Mouse (Mus musculus): Measurements from ENCODE around the gene Mast3.
A peak's percentile ranks its signal among the peaks of the same experiment; 100 is the strongest.

Mast3 gene

DNA sequence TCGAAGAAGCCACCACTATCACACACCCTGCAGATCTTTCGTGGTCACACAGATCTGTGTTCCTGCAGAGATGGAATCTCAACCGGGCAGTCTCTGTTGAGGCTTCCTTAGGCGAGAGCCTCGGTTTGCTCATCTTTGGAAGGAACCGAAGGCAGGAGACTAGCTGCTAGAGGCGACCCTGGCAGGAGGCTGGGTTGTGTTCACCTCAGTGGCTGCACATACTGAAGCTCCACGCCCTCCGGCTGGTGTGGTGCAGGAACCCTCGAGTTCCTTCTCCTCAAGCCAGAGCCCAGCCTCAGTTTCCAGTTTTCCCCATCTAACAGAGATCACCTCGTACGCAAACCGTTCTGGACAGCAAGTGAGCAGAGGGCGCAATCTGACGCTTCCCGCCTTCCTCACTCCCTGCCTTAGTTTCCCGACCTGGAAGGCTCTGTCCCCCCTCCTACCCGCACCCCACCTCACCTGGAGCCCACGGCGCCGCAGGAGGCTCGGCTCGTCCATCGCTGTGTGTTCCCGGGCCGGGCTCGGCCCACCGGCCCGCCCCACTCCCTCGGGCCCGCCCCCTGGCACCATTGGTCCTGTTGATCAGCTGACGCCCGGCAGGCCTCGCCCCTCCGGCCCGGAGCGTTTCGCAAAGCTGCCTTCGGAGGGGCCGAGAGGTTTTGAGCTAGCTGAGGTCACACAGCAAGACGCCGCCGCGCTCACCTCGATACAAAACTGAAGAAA is at the start of gene Mast3:
Mast3 (minus strand) TSS at position 574 of the 726 bp plus-strand sequence.
- DNase-seq: peak; percentile 84 to 87

DNA sequence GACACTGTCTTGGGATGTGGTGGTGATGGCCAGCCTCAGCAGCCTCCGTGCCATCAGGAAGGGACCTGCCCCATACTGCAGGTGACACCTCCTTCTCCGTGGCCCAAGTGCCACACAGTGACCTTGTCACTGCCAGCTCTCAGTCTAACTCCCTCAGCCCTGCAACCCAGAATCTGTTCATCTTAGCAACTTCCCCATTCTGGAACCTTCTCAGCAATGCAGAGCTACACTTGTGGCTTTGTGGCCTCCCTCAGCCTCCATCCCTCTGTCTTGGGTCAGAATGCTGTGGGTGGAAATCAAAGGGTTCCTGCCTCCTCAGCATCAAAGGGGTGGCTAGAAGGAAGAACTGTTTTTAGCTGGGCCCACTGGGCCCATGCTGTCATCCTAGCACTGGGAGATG is 49.0 kb upstream of the Mast3 start:
- no peak for DNase-seq

DNA sequence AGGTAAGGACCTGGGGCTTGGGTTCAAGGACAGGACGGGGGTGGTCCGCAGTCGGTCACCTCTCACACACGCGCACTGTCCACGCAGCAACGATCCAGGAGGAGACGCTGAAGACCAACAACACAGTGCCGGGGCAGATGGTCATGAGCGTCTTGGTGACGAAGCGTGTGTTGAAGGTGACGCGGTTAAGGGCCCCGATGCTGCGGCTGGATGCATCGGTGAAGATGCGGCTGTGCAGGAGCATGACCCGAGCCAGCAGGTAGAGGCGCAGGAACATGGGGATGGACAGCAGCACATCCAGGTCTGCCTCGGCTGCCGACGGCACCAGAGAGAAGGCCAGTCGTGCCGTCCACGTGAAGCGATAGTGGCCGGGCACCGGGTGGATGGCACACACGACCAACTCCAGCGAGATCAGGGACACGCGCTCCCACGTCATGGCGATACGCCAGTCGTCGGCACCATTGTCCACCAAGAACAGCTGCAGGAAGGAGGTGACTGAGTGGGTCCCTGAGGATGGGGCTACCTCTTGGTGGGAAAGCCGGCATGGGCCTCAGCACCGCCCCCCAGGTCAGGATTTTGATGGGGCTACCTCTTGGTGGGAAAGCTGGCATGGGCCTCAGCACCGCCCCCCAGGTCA is 47.9 kb upstream of the Mast3 start:
- DNase-seq: no peak

DNA sequence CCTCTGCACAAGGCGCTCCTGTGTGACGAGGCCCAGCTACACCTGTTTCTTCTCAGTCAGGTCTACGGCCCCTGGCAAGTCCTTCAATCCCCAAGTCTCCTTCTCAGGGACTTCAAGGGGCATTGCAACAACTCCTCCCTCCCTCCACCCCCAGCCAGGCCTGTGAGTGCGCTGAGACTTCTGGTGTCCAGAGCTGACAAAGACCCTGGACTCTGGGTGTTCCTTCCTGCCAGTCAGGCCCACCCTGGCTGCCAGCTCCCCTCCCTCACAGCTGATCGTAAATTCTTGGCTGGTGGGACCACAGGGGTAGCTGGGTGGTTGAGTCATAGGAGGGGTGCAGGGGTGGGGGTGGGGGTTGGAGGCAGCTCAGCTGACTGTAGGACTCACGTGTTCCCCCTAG is 47.0 kb upstream of the Mast3 start:
- no peak for DNase-seq

DNA sequence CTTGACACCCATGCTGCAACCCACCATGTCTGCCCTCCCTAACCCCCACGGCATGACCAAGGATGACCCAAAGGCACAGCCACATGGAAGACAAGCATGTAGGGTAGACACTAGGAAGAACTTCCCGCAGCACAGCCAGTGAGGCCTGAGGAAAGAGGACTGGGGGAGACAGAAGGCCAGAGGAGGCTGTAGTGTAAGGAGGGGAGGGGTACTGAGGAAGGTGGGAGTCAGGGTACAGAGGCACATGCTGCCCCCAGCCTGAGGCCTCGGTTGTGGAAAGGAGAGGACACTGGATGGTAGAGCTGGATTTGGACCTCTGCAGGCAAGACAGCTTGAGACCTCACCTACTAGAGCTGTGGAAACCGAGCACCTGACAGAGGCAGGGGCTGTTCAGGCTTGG is 46.1 kb upstream of the Mast3 start:
- no peak for DNase-seq

DNA sequence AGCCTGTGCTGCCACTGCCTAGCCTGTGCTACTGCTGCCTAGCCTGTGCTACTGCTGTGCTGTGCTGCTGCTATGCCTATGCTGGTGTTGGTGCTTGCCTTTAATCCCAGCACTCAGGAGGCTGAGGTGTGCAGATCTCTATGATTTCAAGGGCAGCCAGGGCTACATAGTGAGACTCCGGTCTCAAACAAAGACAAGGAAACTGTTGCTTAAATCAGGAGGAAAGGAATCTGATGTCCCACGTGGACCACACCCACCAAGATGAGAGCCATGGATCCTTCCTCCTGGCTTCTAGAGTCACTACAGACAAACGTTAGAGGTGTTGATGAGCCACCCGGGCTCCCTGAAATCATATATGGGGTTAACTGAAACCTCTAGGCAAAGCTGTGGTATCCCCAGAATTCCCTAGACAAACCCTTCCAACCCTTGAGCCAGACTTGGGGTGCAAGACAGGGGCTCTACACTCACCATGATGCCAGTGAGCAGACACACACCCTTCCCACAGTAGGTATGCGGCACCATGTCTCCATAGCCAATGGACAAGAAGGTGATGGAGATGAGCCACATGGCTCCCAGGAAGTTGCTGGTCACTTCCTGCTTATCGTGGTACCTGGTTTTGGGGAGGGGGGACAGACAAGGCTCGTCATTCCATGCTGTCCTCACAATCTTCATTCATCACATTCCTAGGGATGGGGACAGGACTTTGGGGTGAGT is 45.4 kb upstream of the Mast3 start:
- no peak for DNase-seq

DNA sequence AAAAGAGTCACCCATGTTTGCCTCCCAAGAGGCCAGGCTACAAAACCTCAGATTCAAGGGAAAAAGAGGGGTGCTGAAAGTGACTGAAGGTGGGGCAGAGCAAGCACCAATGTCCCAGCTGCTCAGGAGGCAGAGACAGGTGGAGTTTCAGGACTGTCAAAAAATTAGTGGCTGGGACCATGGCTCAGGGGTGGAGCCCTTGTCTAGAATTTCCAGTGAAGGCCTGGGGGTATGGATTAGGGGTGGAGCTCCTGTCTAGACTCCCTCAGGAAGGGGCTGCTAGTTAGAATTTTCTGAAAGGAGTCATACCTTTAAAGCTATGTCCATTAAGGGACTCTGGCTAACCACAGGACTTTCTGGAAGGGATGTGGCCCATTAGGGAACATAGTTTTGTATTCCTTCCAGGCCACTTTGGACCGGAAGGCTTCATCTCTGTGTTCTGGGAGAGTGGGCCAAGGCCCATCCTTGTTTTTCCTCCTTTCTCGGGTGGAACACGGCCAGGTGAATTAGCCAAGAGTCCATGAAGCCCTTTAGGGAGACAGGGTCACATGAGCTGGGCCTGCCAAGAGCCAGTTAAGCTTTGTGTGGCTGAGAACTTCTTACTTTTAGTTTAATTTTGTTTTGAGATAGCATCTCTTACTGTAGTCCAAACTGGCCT is 44.6 kb upstream of the Mast3 start:
- DNase-seq: no peak

DNA sequence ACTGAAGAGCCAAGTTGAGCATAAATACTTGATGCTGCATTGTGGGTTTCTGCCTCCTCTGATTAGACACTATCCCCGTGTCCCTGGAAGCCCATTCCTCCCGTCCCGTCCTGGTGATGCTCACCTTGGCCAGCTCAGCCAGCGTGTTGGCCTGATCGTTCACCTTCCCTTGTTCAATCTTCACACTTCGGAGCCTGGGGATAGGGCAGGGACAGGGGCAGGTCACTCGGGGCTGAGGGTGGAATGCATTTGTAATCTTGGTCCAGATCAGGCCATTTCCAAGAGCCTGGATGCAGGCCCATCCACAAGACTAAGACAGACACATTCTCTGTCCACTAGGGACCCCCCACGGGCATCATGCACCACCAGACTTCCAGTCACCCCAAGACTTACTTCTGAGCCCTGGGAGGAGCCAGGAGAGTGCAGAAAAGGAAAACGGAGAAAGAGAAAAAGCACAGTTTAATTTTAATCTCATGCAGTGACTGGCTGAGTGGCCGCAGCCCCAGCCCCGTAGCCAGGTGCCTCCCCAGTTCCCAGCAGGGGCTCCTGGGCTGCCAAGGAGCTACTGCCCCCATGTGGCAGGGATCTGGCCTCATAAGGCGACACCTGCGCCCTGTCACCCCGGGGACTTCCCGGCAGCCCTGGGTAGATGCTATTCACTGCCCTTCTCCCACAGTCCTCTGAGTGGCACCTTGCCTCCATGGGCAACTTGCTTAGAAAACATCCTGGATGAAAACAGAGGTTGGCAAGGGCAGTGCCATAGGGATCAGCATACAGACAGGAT is 41.7 kb upstream of the Mast3 start:
- peak; percentile 56 to 63 for DNase-seq

DNA sequence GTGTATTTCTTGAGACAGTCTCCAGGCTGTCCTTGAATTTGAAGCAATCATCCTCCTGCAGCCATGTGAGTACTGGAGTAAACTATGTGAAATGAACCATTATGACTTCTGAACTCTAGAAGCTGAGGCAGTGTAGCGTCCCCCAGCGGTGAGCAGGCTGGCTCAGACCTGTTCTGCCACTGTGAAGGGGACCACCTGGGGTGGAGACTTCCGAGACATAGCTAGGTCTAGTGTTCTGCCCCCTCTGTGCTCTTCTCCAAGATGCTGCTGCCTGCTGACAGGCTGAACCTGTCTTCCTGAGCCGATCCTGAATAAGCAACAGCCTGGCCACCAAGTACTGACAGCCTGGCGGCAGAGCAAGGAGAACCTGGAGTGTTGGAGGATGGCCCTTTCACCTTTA is 40.3 kb upstream of the Mast3 start:
- no peak for DNase-seq

DNA sequence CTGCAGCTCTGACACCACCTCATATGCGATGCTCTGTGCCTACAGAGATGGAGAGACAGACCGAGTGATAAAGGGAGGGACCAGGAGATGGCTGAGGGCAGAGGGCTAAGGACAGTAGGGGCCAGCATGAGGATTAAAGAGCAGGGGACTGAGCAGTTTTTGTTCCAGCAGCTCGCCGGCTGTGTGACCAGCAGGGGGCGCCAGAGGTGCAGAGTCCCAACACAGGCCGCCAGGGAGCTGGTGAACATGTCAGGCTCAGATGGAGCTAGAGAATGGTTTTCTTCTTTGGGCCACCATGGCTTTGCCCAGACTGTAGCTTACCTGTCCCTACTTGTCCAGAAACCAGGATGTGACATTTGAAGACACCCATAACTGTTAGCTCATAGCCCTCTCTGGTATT is 39.7 kb upstream of the Mast3 start:
- peak; percentile 85 to 88 for DNase-seq

DNA sequence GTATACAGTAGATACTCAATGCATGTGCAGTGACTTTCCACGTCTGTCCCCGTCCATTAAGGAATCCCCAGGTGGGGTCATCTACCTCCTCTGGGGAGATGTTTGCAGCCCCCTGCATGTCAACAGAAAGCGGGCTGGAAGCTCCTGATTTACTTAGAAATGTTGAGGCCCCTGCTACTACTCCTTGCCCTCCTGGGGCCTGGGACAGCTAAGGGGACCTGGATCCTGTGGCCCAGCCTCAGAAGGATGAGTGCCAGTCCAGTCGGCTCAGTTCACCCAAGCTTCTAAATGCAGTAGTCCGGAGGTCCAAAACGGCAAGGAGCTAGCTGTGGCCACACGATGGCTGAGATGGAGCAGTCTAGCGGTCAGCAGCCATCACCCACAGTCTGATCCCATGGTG is 39.1 kb upstream of the Mast3 start:
- DNase-seq: no peak

DNA sequence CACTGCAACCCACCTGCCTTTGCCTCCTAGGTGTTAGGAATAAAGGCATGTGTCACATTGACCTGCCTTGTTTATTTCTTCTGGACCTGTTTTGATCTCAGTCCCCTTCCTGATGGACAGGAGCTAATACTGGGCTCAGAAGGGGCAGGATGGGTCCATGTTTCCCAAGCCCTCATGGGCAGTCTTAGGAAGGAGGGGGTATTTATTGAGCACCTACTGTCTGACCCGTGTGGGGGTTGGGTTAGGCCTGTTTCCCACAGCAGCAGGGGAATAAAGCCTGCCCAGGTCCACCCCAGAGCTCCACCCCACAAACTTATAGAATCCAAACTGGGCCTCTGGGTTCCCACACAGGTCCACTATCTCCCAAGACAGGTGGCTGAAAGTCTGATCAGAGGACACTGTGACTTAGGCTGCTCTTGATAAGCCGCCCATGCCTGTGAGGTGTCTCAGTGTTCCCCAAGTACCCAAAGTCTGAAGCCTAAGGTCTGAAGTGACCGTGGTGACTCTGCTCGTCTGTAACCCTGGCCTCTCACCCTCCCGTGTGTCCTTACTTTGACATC is 38.4 kb upstream of the Mast3 start:
- no peak for DNase-seq

DNA sequence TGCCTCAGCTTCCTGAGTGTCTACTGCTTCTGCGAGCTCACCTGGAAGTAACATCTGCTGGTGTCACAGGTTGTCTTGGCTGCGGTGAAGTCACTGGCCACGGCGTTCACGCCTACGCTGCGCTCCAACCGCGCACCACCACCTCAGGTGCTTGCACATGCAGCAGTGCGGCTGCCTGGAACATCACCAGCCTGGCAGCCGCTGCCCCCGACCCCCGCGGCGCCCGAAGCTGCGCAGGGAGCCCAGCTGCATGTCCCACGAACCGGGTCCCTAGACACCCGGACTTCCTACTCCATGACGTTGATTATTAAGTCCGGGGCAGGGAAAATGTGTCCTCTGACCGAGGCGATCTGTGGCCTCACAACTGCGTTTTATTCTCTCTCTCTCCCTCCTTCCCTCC is 37.6 kb upstream of the Mast3 start:
- DNase-seq: no peak

DNA sequence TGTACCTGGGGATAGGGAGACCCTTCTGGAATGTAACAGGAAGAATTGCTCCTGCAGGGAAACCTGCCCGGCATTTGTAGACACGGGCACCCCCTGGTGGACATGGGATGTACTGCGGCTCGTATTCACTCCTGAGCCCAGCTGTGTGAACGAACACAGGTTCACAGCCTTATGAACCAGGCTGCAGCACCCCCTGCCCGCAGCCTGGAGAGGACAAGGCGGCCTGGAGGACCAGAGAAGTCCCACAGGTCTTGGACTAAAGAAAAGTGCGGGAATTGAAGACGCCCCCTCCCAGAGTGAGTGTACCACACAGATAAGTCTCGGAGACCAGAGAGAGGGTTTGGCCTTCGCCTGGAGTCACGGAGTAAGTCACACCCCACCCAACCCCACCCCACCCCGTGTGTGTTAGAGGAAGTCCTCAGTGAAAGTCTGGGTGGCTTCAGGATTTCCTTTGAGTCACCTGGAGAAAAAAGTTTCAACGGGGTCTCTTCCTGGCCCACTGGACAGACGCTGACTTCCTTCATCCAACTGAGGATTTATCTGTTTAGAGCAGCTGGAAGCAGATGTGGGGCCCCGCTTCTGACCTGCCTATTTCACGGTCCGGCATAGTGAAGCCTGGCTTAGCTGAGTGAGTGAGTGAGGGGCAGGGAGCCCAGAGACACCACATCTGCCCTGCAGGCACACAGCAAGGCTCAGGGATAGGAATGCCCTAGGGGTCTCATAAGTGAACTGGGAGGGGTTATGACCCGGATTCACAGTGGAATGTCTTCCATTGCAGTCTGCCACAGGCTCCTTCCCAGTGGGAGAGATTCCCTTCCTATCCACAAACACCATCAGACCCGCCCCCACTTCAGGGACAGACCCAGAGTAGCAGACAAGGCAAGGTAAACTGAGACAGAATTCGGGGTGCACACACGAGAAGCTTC is 36.6 kb upstream of the Mast3 start:
- DNase-seq: peak; percentile 87 to 93

DNA sequence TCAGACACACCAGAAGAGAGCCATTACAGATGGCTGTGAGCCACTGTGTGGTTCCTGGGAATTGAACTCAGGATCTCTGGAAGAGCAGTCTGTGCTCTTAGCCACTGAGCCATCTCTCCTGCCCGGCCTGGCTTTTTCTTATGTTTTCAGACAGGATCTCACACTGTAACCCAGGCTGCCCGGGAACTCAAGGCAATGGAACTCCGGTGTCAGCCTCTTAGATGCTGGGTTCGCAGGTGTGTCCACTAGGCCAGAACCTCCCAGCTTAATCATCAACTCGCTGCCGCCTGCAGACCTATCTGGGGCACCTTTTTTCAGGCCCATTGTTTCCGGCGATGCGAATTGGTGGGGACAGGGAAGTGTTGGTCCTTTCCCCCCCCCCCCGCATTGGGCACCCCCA is 35.7 kb upstream of the Mast3 start:
- DNase-seq: peak in 1 of 2 experiments; percentile 40

DNA sequence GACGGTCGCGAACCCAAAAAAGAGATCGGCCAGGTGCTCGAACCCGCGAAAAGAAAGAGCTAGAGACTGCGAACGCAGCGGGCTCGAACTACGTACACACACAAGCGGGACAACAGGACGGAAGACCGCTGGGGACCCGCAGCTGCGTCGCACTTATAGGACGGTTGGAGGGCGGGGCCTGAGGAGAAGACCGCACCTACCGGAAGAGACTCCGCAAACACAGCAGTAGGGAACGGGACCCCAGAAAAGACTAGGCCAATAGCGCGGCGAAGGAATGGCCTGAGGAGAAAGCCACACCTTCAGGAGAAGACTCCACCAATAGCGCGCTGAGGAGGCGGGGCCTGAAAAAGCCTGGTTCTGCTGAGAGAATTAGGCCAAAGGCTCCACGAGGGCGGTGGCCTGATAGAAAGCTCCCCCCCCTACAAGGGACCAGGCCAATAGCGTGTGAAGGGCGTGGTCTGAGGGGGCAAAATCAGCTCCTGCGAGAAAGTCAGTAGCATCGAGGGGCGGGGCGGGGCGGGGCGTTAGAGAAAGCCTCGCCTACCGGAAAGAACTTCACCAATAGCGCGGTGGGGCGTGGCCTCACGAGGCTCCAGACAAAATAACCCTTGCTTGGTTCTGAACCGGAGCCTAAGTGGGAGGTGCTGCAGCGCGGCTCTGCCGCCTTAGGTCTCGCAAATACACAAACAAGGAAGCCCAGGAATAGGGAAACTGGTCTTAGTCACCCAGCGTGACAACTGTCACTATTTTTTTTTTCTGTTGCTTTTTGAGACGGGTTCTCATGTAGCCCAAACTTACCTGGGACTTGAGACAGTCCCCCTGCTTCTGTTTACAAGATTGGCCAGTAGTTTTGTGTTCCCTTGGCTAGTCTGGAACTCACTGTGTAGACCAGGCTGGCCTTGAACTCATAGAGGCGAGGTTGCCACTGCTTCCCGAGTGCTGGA is 34.8 kb upstream of the Mast3 start, which contains the start of gene Arrdc2:
Arrdc2 (minus strand) TSS at position 313 of the 944 bp plus-strand sequence.
- peak; percentile 97 to 100 for DNase-seq

DNA sequence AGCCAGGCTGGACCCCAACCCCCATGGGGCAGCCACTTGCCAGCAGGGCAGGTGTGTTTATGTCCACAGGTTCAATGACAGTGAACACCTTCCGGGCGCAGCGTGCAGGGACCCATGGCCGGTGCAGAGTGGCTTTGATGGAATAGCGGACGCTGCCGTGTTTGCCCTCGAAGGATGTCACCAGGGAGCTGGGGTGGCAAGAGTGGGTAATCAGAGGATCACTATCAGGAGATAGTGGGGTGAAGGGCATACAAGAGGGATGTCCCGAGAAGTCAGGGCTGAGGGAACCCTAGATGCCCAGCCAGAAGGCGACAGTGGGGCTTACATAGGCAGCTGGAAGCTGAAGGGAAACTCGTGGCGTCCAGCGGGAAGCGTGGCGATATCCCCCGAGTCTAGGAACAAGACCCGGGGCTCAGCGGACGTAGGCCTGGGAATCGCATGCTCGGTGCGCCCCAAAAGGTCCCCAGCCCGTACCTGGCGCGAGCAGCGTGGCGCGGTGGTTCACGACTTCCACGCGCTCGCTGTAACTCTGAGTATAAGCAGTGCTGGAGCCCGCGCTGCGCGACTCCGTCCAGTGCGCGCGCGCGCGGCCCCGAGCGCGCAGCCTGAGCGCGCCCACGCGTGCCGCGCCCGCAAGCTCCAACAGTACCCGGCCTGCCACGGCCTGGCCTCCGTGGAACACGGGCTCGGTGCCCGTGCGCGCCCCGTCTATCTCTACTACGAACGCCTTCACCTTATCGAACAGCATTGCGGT is 34.0 kb upstream of the Mast3 start:
- no peak for DNase-seq

DNA sequence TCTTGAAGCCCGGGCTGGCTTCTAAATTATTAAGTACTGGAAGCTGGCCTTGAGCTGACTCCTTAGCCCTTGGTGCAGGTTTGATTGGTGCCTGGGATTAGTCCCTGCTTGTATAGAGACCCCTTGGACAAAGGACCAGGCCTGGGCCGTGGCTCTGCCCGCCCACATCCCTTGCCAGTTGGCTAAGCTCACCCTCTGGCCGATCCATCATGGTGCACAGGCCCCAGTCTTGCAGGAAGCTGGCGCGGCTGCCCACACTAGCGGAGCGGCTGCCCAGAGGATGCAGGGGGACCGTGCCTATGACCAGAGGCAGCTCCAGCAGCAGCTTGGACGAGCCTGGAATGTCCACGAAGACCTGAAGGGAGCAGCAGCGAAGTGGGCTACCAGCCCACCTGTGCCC is 31.8 kb upstream of the Mast3 start:
- DNase-seq: no peak

DNA sequence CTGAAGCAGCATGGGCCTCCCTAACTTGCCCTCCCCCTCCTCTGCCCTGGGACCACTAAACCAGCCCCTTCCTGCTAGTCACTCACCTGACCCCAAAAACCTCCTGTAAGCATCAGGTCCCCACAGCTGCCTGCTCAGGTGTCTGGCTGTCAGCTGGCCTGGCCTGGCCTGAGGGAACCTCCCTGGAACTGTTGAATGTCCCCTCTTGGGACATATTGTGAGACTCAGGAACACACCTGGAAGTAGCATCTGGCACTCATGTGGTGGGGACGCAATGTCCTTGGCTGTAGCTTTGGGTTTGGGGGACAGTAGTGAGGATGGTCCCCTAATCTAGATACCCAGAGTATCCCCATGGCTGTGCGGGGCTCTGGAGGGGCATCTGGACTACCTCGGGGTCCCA is 29.2 kb upstream of the Mast3 start:
- no peak for DNase-seq
